Mouse (Mus musculus) macrophage (primary cell): ENCODE measurements around the gene Smarcad1. TPM values are rescaled to one million over a fixed set of nuclear protein-coding genes. Genes with fewer than 3 reads are reported as not detected.

ENCODE experiments used
- H3K27ac ChIP-seq: fragments of 350-480 bp; formaldehyde crosslinking; 2 replicates; pipeline ENCODE4 v1.9.0; 2021
- H3K36me3 ChIP-seq: fragments of 350-480 bp; formaldehyde crosslinking; 2 replicates; pipeline ENCODE4 v1.9.0; 2021; ENCODE audit errors: inconsistent target
- H3K4me3 ChIP-seq: fragments of 350-480 bp; formaldehyde crosslinking; 2 replicates; pipeline ENCODE4 v1.9.0; 2021; ENCODE audit errors: inconsistent target
- H3K79me2 ChIP-seq: fragments of 350-480 bp; formaldehyde crosslinking; 2 replicates; pipeline ENCODE4 v1.9.0; 2021; ENCODE audit errors: inconsistent target
- WGBS: methylation state at CpG from one replicate; pipeline ENCODE4 v1.1.7; 2026; ENCODE audit warnings: inconsistent platforms; ENCODE audit not compliant: missing documents; 5-methylcytosine and 5-hydroxymethylcytosine counted together
- polyA plus RNA-seq: library from polyadenylated mRNA; stranded (reverse); fragments of 250-400 nt; gene quantifications from 3 replicates; pipeline ENCODE4 v1.2.4, GENCODE M21; 2018; ENCODE audit warnings: inconsistent platforms

Gene Smarcad1
- polyA plus RNA-seq, 1 experiment from 2014 or later, result 22.6 TPM

DNA sequence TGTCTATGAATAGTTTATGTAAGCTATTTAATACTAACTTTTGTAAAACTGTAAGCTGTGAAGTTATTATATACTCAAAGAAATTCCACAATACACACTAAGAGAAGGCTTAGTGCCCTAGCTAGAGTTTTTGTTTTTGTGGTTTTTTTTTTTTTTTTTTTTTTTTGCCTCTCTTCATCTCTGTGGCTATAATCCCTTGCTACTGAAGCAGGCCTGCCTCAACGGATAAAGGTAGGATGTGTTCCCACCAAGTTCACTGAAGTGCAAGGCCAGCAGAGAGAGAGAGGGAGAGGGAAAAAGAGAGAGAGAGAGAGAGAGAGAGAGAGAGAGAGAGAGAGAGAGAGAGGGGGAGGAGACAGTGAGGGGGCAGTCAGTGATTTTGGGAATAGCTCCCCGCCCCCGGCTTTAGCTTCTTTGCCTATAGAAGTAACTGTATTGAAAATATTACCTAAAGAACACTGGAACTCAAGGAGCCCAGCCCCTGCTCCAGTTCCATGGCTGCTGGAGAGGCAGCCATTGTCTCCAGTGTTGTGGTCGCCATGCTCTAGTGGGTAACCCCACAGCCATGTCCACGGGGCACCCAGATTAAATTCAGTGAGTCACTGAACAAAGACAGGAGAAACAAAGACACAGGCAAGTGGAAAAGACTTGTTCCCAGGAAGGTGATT lies 97.8 kb downstream of the Smarcad1 start:
- H3K27ac ChIP-seq, result peak overlapping the region; percentile 95
- peaks cover 93% of the 10 kb centered on the region for H3K79me2 ChIP-seq
- H3K36me3 ChIP-seq, result peaks cover 14% of the 10 kb centered on the region
- peak overlapping the region; percentile 63; the same call in 1 of the 2 replicates for H3K4me3 ChIP-seq
- 70% methylated on average over 4 of the region's 5 CpGs for WGBS

GRCm38 (mm10) chr6:65140750-65141243 lies 98.4 kb downstream of the Smarcad1 start:
- Histone ChIP-seq H3K36me3 (peaks cover 8% of the 10 kb centered on the region; the same call in 1 of the 2 replicates), H3K79me2 (peaks cover 88% of the 10 kb centered on the region), H3K27ac (peak overlapping the region; percentile 95), H3K4me3 (peak overlapping the region; percentile 63; the same call in 1 of the 2 replicates)
- WGBS, result 17% methylated on average over 6 of the region's 6 CpGs

GRCm38 (mm10) chr6:65142316-65142715 lies 99.9 kb downstream of the Smarcad1 start:
- Histone ChIP-seq H3K4me3 (peak overlapping the region; percentile 63), H3K36me3 (no peaks in the 10 kb centered on the region), H3K27ac (peak overlapping the region; percentile 95), H3K79me2 (peaks cover 72% of the 10 kb centered on the region)
- 80% methylated on average over 1 of the region's 1 CpGs for WGBS

DNA sequence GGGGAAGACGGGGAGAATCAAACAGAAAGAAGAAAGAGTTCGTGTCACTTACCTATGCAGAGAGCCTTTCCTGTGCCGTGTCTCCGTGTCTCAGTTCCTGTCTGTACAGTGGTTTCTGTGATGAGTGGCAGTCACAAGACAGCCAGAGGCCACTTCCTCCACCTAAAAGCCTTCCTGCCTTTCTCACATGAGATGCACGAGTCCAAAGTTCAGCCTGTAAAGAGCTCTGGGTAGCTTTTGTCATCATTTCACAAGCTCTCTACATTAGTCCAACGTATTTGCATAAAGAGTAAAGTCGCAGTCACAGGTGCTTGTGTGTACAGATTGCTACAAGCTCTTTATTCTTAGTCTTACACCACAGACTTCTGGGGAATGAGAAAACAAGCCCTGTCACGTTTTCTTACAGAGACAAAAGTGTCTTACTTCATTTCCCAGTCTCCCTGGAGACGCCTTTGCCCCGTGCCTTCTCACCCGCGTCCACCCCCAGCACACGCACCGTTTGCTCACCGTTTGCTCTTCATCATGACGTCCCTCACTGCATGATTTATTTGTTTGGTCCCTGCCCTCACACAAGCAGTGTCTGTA lies 102.3 kb downstream of the Smarcad1 start, which contains the start of gene Hpgds:
TSS of gene Hpgds (minus strand) at position 288 of the 585 bp plus-strand sequence.
- no peaks in the 10 kb centered on the region for H3K36me3 ChIP-seq
- H3K27ac ChIP-seq, result peak within 1 kb of the TSS; percentile 95
- 2% methylated on average over 16 of the region's 16 CpGs for WGBS
- peaks cover 49% of the 10 kb centered on the region for H3K79me2 ChIP-seq
- H3K4me3 ChIP-seq, result peak within 1 kb of the TSS; percentile 63

DNA sequence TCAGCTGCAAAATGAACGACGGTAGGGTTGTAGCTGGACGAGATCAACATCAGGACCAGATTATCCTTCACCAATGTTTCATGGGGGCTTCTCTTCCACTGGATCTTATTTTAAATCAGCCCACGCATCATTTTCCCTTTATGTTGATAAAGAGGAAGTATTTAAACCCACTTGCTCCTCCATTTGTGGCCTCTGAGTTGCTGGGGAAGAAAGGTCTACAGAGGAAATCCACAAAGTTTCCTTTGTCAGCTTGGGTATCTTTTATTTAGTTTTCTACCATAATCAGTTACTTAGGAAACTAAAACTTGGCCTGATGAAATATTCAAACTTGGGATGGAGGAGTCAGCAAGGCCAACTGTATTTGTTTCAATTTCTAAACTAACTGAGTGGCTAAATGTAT lies 104.0 kb downstream of the Smarcad1 start:
- 36% methylated on average over 4 of the region's 4 CpGs for WGBS
- Histone ChIP-seq H3K79me2 (peaks cover 32% of the 10 kb centered on the region), H3K36me3 (no peaks in the 10 kb centered on the region), H3K4me3 (no peak overlapping the region), H3K27ac (peak overlapping the region; percentile 56)

- Histone ChIP-seq H3K27ac (no peak overlapping the region), H3K4me3 (no peak overlapping the region), H3K79me2 (no peaks in the 10 kb centered on the region), H3K36me3 (no peaks in the 10 kb centered on the region)
- 53% methylated on average over 22 of the region's 22 CpGs for WGBS
Observed at GRCm38 (mm10) chr6:65150703-65151102, 108.3 kb downstream of the Smarcad1 start.

DNA sequence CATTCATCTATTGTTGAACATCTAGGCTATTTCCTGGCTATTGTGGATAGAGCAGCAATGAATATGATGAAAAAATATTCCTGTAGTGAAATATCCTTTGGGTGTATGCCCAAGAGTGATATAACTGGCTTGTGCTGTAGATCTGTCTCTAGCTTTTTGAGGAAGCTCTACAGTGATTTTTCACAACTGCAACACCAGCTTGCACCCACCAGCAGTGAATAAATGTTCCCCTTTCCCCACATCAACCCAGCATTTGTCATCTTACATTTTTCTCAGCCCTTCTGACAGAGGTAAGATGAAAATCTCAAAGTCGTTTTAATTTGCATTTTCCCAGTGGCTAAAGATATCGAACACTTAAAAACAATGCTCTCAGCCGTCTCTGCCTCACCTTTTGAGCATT lies 111.2 kb downstream of the Smarcad1 start:
- Histone ChIP-seq H3K79me2 (no peaks in the 10 kb centered on the region), H3K36me3 (no peaks in the 10 kb centered on the region), H3K4me3 (no peak overlapping the region), H3K27ac (no peak overlapping the region)
- 80% methylated on average over 3 of the region's 3 CpGs for WGBS

- H3K4me3 ChIP-seq, result no peak overlapping the region
- WGBS, result 100% methylated on average over 4 of the region's 4 CpGs
- H3K36me3 ChIP-seq, result no peaks in the 10 kb centered on the region
- no peak overlapping the region for H3K27ac ChIP-seq
- no peaks in the 10 kb centered on the region for H3K79me2 ChIP-seq
Observed at GRCm38 (mm10) chr6:65157042-65157441, 114.7 kb downstream of the Smarcad1 start.

- no peaks in the 10 kb centered on the region for H3K79me2 ChIP-seq
- WGBS, result 92% methylated on average over 4 of the region's 4 CpGs
- H3K36me3 ChIP-seq, result no peaks in the 10 kb centered on the region
- H3K4me3 ChIP-seq, result no peak overlapping the region
- H3K27ac ChIP-seq, result no peak overlapping the region
Observed at GRCm38 (mm10) chr6:65159381-65159942, 117.1 kb downstream of the Smarcad1 start.

DNA sequence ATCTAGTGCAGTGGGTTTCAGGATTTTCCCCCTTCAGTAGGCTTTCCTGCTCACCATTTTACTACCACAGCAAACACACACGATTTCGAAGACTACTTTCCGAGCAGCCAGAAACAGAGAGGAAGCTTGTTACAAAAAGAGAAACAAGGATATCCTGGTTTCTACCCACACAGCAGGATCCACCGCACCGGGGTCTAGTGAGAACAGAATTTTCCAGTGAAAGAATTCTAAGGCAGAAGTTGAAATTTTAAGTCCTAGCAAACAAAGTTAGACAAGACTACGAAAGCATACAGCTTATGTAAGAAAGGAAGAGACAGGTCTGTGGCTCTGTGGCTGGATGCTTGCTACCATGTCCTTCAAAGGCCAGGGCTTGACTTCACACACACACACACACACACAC lies 121.8 kb downstream of the Smarcad1 start:
- Histone ChIP-seq H3K36me3 (no peaks in the 10 kb centered on the region), H3K4me3 (no peak overlapping the region), H3K27ac (peak overlapping the region; percentile 91), H3K79me2 (no peaks in the 10 kb centered on the region)
- WGBS, result 5% methylated on average over 5 of the region's 6 CpGs

DNA sequence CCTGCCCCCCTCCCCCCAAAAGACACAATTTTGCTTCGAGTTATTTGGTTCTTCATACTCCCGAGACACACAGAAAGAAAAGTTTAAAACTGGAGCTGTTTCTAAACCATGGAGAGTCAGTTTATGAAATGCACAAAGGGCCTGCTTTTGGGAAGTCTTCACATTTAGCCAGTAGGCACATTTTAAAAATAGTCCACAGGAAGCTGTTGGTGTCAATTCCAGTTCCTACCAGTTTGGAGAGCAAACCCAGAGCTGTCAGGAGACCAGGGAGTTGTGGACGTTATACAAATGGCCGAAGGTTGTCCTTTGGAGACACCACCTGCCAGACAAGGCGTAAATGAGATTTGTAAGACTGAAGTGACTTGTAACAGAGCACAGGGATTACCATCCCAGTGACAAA lies 122.6 kb downstream of the Smarcad1 start:
- WGBS, result 14% methylated on average over 5 of the region's 5 CpGs
- H3K27ac ChIP-seq, result peak overlapping the region; percentile 91

More for the DNA sequence above, 122.6 kb downstream of the Smarcad1 start:
- H3K36me3 ChIP-seq, result no peaks in the 10 kb centered on the region
- H3K79me2 ChIP-seq, result no peaks in the 10 kb centered on the region
- H3K4me3 ChIP-seq, result no peak overlapping the region

Other genes with a start within 250 kb of the Smarcad1 start
- gene Hpgds, start 102.3 kb downstream of the Smarcad1 start, polyA plus RNA-seq, result 160 to 320 TPM (median 215 TPM) in 3 replicates